Mouse (Mus musculus): ENCODE measurements at regions not wholly inside any gene's neighbourhood (a gene's known extent, or its start where the extent isn't known, plus 50 kb on each side); places are given as distances from the start of the nearest gene placed in this dataset.

- DNase-seq, result no peak
Observed at GRCm38 (mm10) chr1:51643640-51644039, 165.4 kb upstream of the Nabp1 start.

DNA sequence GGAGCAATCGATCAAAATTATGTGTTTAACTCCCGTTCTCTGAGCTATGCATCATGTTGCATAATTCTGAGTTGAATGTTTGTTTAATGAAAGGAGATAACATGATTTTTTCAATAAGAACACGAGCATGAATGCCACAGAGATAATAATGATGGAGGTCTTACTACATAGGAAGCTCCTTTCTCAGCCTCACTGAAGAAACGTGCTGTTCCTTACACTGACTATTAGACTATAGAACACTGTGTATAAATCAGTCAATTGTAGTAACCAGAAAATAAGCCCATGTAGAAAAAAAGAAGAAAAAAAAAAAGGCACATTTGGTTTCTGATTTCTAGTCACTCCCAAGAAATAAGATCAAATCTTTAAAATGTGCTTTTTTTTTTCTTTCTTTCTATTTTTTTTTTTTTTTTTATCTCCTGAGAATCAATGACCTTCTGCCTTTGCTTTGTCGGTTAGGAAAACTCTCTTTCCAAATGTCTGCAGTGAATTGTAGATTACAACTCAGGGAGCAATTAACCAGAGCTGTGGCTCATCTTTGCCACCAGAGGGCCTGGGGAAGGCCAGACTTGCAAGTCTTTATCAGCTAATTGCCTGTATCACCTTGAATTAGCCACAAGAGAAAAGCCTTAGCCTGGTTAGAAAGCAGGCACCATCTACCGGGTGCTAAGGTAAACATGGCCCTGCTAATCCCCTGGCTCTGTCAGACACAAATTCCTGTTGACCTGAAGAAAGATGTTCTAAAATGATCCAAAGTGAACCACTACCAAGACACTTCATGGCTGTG is 160.5 kb upstream of the Nabp1 start:
- no peak for DNase-seq

DNA sequence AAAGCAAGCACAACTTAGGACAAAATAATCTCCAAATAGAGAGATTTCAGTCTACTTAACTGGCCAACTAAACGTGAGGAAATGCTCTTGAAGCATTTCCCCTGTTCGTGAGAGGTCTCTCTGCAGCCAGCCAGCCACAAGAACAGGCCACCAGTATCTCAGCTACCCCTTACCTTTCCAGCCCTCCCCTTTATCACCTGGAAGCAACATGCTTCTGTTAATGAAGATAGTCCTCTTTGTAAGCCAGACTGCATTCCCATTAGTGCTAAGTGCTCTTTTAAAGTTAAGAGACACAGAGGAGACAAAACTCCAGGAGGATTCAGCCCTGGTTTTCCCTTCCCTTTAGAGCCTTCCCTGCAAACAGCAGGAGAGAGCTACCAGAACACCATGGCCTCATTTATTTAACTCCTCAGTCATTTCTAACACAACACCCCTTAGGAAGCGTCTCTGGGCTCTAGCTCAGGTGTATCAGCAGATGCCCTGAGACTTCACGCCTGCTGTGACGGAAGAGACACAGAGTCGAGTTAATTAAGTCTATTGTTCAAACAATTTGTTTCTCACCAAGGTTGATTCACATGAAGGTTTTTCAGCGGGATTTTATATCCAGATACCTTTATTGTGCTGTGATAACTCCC is 157.8 kb upstream of the Nabp1 start:
- no peak for DNase-seq

GRCm38 (mm10) chr1:51633795-51634194 is 155.6 kb upstream of the Nabp1 start:
- DNase-seq, result no peak

DNA sequence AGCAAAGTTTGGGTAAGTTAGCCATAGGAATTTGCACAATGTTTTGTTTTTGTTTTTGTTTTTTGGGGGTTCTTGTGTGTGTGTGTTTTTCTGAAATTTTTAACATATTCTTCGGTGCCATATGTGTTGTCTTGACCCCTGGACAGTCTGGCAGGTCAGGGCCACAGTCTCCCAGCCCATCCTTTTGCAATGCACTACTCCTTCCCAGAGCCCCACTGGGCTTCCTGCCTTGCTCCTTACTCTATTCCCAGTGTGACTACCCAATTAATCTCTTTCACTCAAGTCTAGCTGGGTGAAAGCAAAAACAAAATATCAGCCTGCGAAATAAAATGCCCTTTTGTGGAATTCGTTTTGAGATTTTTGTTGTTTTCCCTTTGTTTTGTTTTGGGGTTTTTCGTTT is 154.6 kb upstream of the Nabp1 start:
- no peak for DNase-seq

GRCm38 (mm10) chr1:51629848-51630247 is 151.6 kb upstream of the Nabp1 start:
- DNase-seq, result no peak

- no peak for DNase-seq
Observed at GRCm38 (mm10) chr1:51628137-51628793, 150.0 kb upstream of the Nabp1 start.

GRCm38 (mm10) chr1:51626303-51626702 is 148.1 kb upstream of the Nabp1 start:
- DNase-seq, result no peak

GRCm38 (mm10) chr1:51625079-51625478 is 146.9 kb upstream of the Nabp1 start:
- DNase-seq, result no peak

DNA sequence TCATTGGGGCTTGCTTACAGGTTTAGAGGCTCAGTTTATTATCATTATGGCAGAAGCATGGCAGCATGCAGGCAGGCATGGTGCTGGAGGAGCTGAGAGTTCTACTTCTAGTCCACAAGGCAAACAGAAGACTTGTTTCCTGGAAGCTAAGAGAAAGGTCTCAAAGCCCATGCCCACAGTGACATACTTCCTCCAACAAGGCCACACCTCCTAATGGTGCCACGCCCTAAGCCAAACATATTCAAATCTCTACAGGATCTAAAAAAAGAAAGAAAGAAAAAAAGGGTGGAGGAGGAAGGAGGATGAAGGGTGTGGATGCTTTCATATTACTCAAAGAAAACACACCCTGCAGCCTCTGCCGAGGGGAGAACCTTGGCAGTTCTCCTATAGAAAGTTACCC is 146.3 kb upstream of the Nabp1 start:
- DNase-seq, result no peak

DNA sequence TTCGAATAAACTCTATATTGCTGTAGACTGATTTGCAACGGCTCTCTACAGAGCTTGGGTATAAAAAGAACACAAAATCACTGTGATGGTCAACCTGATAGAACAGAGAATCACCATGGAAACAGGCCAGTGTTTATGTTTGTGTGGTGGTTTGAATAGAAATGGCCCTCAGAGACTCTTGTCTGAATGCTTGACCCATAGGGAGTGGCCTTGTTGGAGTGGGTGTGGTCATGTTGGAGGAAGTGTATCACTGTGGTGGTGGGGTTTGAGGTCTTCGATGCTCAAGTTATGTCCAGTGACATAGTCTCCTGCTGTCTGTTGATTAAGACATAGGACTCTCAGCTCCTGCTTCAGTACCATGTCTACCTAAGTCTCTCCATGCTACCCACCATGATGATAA is 144.8 kb upstream of the Nabp1 start:
- DNase-seq, result no peak

DNA sequence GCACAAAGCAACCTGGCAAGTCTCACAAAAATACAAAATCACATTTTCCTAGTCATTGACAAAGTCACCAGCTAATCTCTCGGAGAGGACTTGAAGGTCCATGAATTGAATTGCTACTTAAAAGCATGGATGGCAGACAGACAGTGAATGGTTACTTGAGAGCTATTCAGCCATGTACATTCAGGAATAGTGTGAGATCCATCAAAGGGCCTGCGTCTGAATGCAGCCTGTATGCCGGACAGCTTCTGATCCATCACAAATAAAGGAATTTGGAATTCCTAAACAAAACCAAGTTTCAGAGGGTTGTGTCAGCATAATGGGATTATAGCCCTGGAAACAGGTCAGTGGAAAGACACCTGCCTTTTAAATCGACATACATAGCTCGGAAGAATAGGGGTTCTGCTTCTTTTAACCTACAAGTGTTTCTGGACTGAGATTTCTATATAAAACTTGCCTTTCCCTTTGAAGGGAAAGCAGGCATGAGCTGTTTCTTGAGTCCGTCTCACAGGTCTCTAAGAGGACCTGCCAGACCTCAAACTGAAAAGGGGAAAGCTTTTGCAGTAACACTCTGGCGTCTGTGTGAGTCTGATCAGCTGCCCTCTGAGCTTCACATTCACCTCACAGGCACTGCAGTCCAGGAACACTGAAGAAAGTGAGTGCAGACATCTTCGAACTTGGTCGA is 144.1 kb upstream of the Nabp1 start:
- DNase-seq, result no peak

DNA sequence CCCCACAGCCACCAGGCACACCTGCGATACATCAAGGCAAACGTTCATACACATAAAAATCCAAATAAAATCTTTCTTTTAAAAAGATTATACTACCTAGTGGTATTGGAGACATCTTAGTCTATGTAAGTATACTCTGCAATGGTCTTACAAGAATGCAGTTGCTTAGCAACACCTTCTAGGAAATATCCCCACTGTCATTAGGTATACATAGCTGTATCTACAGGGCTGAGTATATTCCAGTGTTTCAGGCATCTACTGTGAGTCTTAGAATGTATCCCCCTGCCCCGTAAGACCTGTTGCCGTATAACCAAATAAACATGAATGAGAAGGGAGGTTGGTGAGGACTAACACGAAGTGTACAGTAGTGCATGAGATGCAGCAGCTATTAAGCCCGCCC is 142.8 kb upstream of the Nabp1 start:
- DNase-seq, result no peak

- DNase-seq, result peak; percentile 37
Observed at GRCm38 (mm10) chr1:51617502-51618251, 139.5 kb upstream of the Nabp1 start.

GRCm38 (mm10) chr1:51616091-51616490 is 137.9 kb upstream of the Nabp1 start:
- no peak for DNase-seq

DNA sequence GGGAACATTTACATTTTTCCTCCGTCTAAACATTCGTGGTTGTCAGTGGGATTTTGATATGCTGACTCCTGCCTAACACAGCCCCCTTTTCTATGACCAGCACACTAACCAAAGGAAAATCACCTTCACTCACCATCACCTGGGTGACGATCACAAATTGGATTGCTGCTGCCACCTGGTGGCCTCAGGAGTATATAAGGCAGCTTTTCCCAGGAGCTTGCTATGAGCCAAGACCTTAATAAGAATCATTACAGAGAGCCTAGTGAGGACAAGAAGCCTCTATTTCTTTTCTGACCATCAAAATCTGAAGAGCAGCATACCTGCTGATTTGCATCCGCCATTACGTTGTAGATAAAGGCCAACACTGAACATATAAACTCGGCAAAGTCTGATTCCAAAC is 137.3 kb upstream of the Nabp1 start:
- peak; percentile 61 for DNase-seq

- no peak for DNase-seq
Observed at GRCm38 (mm10) chr1:51614700-51615099, 136.5 kb upstream of the Nabp1 start.

GRCm38 (mm10) chr1:51609295-51609694 is 131.1 kb upstream of the Nabp1 start:
- DNase-seq, result no peak

DNA sequence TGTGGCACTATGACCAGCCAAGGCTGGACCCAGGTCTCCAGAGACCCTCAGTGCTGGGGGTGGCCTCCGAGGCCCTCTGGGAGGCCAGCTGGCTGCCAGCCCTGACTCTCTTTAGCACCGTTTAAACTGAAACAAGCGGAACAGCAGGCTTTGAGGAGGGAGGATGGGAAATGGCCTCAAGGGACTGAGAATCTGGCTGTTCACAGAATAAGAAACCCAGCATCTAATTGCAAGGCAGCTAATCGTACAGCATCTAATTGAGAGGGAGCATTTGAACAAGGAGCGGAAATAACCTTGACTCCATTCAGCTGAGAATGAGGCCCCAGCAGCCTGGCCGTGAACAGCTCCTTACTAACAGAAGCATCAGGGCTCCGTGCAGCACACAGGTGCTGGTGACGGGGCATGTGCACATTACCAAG is 129.2 kb upstream of the Nabp1 start:
- no peak for DNase-seq

DNA sequence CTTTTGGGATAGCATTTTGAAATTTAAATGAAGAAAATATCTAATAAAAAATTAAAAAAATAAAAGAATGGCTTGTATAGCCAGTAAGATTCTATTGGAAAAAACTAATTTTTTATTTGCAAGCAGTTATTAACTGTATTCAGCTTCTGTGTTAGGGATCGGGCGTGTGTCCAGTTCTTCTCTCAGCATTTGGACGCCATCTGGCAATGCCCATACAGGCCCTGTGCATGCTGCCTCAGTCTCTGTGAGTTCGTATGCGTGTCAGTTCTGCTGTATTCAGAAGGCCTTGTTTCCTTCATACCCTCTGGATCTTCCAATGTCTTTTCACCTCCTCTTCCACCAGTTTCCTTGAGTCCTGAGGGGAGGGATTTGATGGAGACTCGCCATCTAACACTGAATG is 123.8 kb upstream of the Nabp1 start:
- DNase-seq, result no peak

DNA sequence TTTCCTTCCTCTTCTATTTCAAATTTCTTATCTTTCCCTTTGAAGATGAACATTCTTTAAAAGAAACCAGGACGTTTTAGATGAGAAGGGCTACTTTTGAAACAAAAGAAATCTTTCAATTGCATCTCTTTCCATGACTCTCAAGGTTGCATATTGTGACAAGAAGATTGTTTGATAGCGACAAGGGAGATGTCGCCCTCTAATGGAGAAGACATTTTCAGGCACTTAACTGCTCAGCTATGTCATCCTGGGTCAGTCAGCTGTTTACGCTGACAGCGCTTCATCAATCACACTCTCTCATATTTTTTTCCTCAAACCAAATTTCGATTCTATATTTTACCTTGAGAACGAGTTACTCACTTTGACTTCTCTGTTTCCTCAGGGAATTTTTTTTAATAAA is 122.2 kb upstream of the Nabp1 start:
- no peak for DNase-seq

DNA sequence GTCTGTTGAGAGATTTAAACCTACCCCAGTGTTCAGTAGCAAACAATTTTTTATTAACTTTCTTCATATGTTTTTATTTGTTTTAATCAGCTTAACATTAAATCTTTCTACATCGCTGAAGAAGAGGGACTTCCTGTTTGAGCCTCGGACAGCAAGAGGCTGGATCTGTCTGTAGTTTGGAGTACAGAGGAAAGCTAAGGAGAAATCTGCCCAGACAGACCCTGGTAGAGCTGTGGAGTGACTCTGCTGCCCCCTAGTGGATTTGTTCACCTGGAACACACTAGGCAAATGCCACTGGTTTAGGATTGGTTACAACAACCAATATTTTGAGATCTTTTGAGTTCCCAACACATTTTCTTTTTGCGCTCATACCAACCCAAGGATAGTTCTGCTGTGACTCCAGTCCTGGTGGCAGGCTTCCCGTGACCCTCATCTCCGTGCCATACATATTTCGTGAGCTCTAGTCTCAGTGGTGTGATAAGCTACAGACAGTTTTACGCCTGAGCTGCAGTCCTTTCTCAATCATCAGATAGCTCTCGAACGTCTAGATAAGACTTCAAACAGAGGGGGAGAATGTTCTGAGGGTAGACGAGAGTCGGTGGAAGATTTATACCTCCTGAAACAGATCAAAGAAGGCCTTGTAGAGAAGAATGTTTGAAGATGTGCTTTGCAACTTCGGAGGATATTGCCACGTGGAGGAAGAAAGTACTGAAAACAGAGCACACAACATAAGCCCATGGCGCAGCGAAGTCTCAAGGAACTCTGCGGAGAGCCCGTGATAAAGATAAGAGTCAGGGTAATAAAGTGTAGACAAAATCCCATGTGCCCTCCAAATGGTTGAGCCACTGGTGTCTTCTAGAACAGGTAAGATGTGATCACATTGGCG is 119.0 kb upstream of the Nabp1 start:
- DNase-seq, result peak; percentile 84

Measured in cerebellum, adult 8-10 months (tissue).